Mouse (Mus musculus) lung, embryonic 14.5 days (tissue): Measurements from ENCODE around the gene Acot3. TPM values are rescaled to one million over a fixed set of nuclear protein-coding genes. Genes with fewer than 3 reads are reported as not detected.
"Not testable (repeated sequence)": the region's sequence is repeated elsewhere in the genome, so short reads cannot be mapped to it uniquely, and the experiment has no call there.

ENCODE experiments used
- ATAC-seq: fragments of 200-750 bp; cut with Nextera tagmentation; 2 replicates; pipeline ENCODE4 v1.8.0; 2017; ENCODE audit warnings: mild to moderate bottlenecking, moderate TSS enrichment, moderate library complexity; ENCODE audit not compliant: insufficient read depth
- DNase-seq: peaks from one replicate; pipeline ENCODE4 v3.0.0-alpha.2; 2015
- H3K27ac ChIP-seq: fragments of 300-500 bp; sonication (generic); 2 replicates; pipeline ENCODE4 v1.5.1; 2014; ENCODE audit warnings: low read depth, mild to moderate bottlenecking, moderate library complexity
- H3K27me3 ChIP-seq: fragments of 300-500 bp; sonication (generic); 2 replicates; pipeline ENCODE4 v1.6.1; 2014; ENCODE audit warnings: low read length, control low read depth; ENCODE audit not compliant: insufficient read depth
- H3K36me3 ChIP-seq: fragments of 300-500 bp; sonication (generic); 2 replicates; pipeline ENCODE4 v1.6.1; 2014; ENCODE audit warnings: control low read depth; ENCODE audit not compliant: insufficient read depth
- H3K4me1 ChIP-seq: fragments of 300-500 bp; sonication (generic); 2 replicates; pipeline ENCODE4 v1.6.1; 2014; ENCODE audit warnings: antibody characterized with exemption, control low read depth; ENCODE audit not compliant: insufficient read depth
- H3K4me2 ChIP-seq: fragments of 300-500 bp; sonication (generic); 2 replicates; pipeline ENCODE4 v1.6.1; 2014; ENCODE audit warnings: mild to moderate bottlenecking
- H3K4me3 ChIP-seq: fragments of 300-500 bp; sonication (generic); 2 replicates; pipeline ENCODE4 v1.5.1; 2014; ENCODE audit warnings: low read depth, low read length
- H3K9ac ChIP-seq: fragments of 300-500 bp; sonication (generic); 2 replicates; pipeline ENCODE4 v1.6.1; 2014
- H3K9me3 ChIP-seq: fragments of 300-500 bp; sonication (generic); 2 replicates; pipeline ENCODE4 v1.6.1; 2016; ENCODE audit warnings: low read depth, low read length, control low read depth
- CTCF ChIP-seq: IDR thresholded peaks from 2 replicates; pipeline ENCODE4 v1.5.1; 2016; ENCODE audit warnings: antibody characterized with exemption, low read depth
- WGBS: fragments of 180-500 bp; shearing (Covaris S2); extraction: QIAGEN DNeasy Blood & Tissue Kit; methylation state at CpG from one replicate; pipeline ENCODE4 v1.1.7; 2014; 5-methylcytosine and 5-hydroxymethylcytosine counted together
- polyA plus RNA-seq: library from polyadenylated mRNA; unstranded; fragments of >200 nt; fragmentation: Nextera tagmentation; extraction: Ambion mirVana; gene quantifications from 2 replicates; pipeline ENCODE4 v1.2.1, GENCODE M21; 2014

The Acot3 gene
- polyA plus RNA-seq, 1 experiment from 2014 or later = 0.14 TPM

DNA sequence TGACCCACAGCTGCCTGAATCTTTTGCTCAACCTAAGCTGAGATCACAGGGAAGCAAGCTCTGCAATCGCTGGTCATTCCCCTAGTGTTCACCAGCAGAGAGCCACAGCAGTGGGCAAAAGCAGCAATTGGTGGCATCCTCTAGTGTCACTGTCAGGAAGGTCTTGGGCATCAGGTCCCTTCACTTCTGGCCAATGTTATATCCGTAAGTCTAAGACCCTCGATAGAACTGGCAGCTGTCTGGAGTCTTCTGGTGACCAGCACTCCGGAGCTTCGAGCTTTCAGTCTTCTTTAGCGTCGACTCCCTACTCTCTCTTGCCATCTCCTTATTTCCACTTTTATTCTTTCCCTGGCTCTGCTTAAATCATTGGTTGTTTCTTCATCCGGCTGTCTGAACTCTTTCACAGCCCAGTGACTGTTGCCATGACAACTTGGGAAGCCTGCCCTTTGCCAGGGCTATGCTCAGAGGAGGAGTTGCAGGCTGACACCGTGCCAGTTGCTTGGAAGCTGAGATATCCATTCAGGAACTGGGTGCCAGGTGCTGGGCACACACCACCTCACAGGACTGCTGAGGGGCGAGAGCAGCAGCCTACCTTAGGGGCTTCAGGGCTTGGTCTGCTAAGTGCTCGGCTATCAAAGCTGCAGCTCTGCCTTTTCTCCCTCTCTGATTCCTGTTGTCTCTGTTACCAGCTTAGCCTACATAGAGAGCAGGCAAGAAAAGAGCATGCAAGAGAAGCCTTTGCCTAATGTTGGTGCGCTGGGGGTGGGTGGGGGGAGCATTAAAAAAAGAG is 40.5 kb upstream of the Acot3 start:
- DNase-seq (peak; percentile 94), ATAC-seq (peak; percentile 56)
- Histone ChIP-seq H3K4me3 (peak overlapping the region; percentile 47; the same call in 1 of the 2 replicates), H3K27me3 (no peaks in the 10 kb centered on the region), H3K9me3 (no peaks in the 10 kb centered on the region), H3K27ac (0 out of 2 replicates have a peak overlapping the region, but pooled peaks have one; percentile 58), H3K4me1 (peaks cover 11% of the 10 kb centered on the region), H3K4me2 (peak overlapping the region; percentile 62), H3K9ac (peak overlapping the region; percentile 41), H3K36me3 (peaks cover 12% of the 10 kb centered on the region)
- TF ChIP-seq CTCF = 0 out of 2 replicates have a peak, but pooled peaks have one; percentile 13
- 32% methylated on average over 12 of the region's 12 CpGs for WGBS

DNA sequence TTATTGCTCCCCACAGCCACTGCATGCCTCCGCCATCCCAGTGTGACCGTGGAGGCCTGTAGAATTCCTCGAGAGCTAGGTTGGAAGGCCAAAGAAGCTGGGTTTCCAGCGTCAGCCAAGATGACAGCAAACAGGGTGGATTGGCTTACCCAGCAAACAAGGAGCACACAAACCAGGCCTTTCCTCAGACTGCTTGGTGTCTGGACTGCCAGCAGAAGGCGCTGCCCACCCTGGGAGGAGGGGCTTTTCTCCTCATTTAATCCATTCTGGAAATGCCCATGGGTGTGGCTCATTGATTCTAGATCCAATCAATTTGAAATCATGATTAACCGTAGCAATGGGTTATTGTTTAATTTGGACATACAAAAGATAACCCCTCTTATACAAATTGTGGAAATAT is 38.8 kb upstream of the Acot3 start:
- Histone ChIP-seq H3K4me2 (0 out of 2 replicates have a peak overlapping the region, but pooled peaks have one; percentile 4), H3K27me3 (no peaks in the 10 kb centered on the region), H3K4me1 (peaks cover 11% of the 10 kb centered on the region), H3K4me3 (no peak overlapping the region), H3K9me3 (no peaks in the 10 kb centered on the region), H3K9ac (no peak overlapping the region), H3K36me3 (peaks cover 16% of the 10 kb centered on the region), H3K27ac (no peak overlapping the region)
- DNase-seq (no peak), ATAC-seq (no peak)
- WGBS = 67% methylated on average over 6 of the region's 6 CpGs
- TF ChIP-seq CTCF = peak; percentile 35

DNA sequence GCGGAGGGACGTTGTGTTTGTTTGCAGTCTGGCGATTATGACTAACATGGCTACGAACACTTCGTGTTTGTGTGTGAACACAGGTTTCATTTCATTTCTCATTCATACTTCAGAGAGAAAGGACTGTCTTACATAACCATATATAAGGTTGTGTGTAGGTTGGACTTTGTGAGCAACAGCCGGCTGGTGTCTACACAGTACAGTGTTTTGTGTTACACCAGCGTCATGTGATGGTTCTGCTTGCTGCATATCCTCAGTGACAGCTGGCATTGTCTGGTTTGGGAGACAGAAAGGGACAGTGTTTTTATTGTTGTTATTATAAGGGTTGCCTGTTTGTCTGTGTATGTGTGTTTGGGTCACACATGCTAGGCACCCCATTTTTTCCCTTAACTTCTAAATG is 38.2 kb upstream of the Acot3 start:
- Histone ChIP-seq H3K9ac (no peak overlapping the region), H3K27ac (no peak overlapping the region), H3K27me3 (no peaks in the 10 kb centered on the region), H3K9me3 (no peaks in the 10 kb centered on the region), H3K4me1 (peaks cover 11% of the 10 kb centered on the region), H3K4me2 (no peak overlapping the region), H3K4me3 (no peak overlapping the region), H3K36me3 (peaks cover 16% of the 10 kb centered on the region)
- DNase-seq = no peak
- no peak for ATAC-seq
- TF ChIP-seq CTCF = no peak
- 90% methylated on average over 7 of the region's 7 CpGs for WGBS

DNA sequence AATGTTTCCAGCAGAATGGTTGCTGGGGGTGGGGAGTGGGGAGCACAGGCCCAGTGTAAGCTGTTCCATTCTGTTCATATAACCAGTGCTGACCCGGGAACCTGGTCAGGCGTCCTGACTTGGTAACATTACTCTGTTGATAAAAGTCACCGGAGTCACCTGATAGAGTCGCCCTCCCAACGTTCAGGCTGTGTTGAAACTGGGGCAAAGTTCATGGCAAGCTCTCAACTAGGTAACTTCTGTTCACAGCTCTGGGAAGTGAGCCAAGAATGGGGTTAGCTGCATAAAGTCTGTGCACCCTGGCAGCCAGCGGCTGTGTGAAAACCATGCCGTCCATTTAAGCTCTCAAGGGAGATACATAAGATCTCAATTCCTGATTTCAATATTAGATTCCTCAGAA is 31.4 kb upstream of the Acot3 start:
- H3K4me3 ChIP-seq, H3K4me1 ChIP-seq, H3K27me3 ChIP-seq, H3K9me3 ChIP-seq, H3K27ac ChIP-seq, H3K36me3 ChIP-seq, H3K4me2 ChIP-seq, H3K9ac ChIP-seq: not testable (repeated sequence)
- 29% methylated on average over 7 of the region's 7 CpGs for WGBS
- peak; percentile 85 for DNase-seq
- peak; percentile 56; the same call in 1 of the 2 replicates for ATAC-seq

DNA sequence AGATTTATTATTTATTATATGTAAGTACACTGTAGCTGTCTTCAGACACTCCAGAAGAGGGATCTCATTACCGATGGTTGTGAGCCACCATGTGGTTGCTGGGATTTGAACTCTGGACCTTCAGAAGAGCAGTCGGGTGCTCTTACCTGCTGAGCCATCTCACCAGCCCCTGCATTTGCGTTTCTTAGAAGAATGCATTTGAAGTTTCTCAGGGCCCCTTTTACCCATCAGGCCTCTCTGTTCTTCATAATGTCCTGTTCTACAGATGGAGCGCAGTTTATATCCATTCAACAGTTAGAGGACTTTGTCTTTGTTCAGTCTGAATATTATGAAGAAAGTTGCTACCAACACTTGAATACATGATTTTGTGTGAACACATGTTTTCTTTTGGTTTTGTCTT is 29.7 kb upstream of the Acot3 start:
- not testable (repeated sequence) for ATAC-seq, H3K27ac ChIP-seq, H3K4me1 ChIP-seq, H3K4me2 ChIP-seq, H3K9ac ChIP-seq, H3K9me3 ChIP-seq, H3K27me3 ChIP-seq, DNase-seq, H3K36me3 ChIP-seq, H3K4me3 ChIP-seq
- 90% methylated on average over 4 of the region's 4 CpGs for WGBS

DNA sequence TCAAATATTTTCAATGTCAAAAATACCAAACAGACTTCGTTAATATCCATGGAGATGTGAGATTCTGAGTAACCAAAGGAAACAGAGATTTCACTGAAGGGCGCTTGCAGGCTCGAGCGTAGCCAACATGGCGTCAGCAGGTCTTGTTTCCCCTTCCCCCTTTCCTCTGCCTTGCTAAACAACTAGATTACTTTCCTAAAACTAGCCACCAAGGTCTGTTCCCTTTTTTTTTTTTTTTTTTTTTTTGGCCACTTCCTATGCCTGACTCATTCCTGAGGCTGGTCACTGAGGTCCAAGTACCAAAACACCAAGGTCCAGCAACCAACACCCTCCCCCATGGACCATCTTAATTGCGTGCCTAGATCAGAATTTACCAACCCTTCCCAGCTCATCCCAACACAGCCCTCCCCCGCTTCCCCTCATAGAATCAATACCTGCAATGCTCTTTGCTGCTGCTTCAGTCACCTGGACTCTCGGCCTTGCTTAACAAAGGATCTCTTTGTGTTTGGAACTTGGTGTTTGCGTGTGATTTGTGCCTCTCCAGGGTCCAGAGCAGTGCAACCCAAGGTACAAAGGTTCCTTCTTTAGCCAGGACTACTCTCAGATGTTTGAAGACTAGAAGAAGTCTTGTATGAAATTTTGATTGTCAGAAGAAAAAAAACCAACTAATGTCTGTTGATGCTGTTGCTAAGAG is 28.7 kb upstream of the Acot3 start:
- Histone ChIP-seq H3K36me3 (no peaks in the 10 kb centered on the region), H3K4me1 (no peaks in the 10 kb centered on the region), H3K4me2 (no peak overlapping the region), H3K27me3 (no peaks in the 10 kb centered on the region), H3K27ac (no peak overlapping the region), H3K9ac (no peak overlapping the region), H3K9me3 (no peaks in the 10 kb centered on the region), H3K4me3 (no peak overlapping the region)
- 80% methylated on average over 9 of the region's 9 CpGs for WGBS
- no peak for TF ChIP-seq CTCF
- no peak for DNase-seq
- ATAC-seq = no peak

DNA sequence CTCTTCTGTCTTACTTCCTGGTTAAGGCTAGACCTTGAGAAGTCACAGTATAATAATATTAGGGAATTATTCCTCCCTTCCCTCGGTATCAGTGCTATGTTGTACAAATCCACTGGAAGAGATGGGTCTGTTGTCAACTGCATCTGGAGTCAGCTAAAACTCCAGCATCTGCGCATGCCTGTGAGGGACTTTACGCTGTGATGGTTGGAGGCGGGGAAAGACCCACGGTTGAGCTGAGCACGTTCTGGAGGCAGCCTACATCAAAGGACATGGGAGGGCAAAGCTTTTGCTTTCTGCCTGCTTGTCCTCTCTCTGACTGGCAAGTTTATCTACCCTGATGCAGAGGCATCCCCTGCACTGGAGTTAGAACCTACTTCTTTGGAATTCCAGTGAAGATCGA is 26.1 kb upstream of the Acot3 start:
- Histone ChIP-seq H3K9me3 (no peaks in the 10 kb centered on the region), H3K9ac (no peak overlapping the region), H3K4me2 (no peak overlapping the region), H3K36me3 (no peaks in the 10 kb centered on the region), H3K4me1 (no peaks in the 10 kb centered on the region), H3K27me3 (no peaks in the 10 kb centered on the region), H3K4me3 (no peak overlapping the region), H3K27ac (no peak overlapping the region)
- ATAC-seq = no peak
- DNase-seq = no peak
- 84% methylated on average over 7 of the region's 7 CpGs for WGBS
- TF ChIP-seq CTCF = no peak

DNA sequence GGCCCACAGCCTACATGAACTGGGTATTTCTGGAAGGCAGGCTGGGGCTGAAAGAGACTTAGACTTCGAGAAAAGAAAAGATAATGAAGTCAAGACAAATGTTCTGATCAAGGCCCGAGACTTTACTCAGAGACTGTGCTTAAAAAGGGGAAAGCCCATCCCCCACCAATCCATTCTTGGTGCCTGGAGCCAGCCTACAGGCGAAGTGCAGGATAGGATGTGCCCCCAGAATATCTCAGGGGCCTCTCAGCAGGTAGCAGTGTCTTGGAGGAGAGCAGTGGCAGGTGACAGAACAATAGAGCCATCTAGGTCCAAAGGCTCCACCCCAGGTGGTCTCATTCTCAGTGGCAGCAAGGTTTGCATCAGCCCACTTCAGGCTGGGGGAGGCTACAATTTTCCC is 23.6 kb upstream of the Acot3 start:
- ATAC-seq, DNase-seq: not testable (repeated sequence)

DNA sequence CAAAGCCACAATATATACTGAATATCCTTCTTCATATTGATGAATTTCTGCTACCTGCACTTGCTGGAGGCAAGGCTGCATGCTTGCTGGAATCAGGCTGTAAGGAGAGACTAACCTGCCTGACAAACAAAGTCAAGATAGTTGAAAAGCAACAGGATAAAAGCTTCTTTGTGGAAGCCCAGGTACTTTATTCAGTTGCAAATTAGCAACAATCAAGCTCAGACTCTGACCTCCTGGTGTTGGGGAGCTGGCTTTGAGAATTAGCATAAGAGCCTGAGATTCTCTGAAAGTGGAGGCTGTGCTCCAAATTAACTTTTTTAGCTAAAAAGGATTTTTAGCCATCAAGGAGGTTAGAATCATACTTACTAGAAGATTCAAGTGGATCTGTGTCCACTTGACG is 22.9 kb upstream of the Acot3 start:
- not testable (repeated sequence) for H3K4me2 ChIP-seq, DNase-seq, H3K4me1 ChIP-seq, H3K9ac ChIP-seq, H3K4me3 ChIP-seq, H3K9me3 ChIP-seq, H3K27ac ChIP-seq, H3K27me3 ChIP-seq, ATAC-seq, H3K36me3 ChIP-seq
- 100% methylated on average over 1 of the region's 1 CpGs for WGBS

More for the DNA sequence above, 23.6 kb upstream of the Acot3 start:
- not testable (repeated sequence) for H3K27me3 ChIP-seq, H3K9me3 ChIP-seq, H3K4me3 ChIP-seq, H3K9ac ChIP-seq, H3K4me1 ChIP-seq, H3K4me2 ChIP-seq, H3K27ac ChIP-seq, H3K36me3 ChIP-seq
- WGBS = 56% methylated on average over 3 of the region's 3 CpGs
